Mouse (Mus musculus) megakaryocyte, embryonic 14.5 days (primary cell): ENCODE results near the gene Abhd6.

Source experiments
- FLI1 ChIP-seq: IDR thresholded peaks from 2 replicates; pipeline ENCODE4 v1.6.1; 2012; ENCODE audit warnings: low read length, inconsistent platforms, mixed read lengths
- GATA1 ChIP-seq: IDR thresholded peaks from 3 replicates; pipeline ENCODE4 v1.6.1; 2012; ENCODE audit warnings: mixed read lengths, low read length, inconsistent platforms, borderline replicate concordance

DNA sequence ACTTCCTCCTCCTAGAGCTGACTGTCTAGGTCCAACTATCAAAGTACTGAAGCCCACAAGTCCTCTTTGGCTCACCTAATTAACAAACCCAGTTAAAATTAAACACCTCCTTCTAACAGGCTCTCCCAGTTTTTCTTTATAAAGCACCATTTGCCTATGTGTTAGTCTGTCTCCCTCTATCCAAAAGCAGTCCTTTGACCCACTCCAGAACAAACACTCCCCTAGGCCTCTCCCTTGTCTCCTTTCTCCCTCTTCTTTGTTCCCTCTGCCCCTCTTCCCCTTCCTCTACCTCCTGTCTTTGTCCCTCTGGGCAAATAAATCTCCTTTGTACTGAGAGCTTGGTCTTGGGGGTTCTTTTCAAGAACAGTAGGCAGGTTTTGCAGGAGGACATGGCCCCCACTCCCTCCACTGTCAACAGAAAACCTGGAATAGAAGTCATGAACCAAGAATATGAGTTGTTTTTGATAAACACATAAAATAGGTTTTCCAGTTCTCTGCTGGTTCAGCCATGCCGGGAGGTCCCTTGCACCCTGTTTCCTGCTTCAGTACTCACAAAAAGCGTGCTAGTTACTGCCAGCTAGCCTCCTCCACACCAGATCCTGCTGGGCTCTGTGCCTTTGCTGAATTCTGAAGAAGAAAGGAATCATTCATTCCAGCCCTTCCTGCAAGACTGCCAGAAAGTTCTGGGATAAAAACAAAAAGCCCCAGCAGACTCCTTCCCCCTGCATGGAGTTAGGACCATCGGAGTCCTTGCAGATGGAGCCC, 60.0 kb downstream of the Abhd6 start:
- TF ChIP-seq GATA1 (no peak), FLI1 (no peak)
